Mouse (Mus musculus) lung, embryonic 15.5 days (tissue): ENCODE measurements at regions not wholly inside any gene's neighbourhood (a gene's known extent, or its start where the extent isn't known, plus 50 kb on each side); places are given as distances from the start of the nearest gene placed in this dataset.

ENCODE experiments used
- ATAC-seq: fragments of 200-750 bp; cut with Nextera tagmentation; 2 replicates; pipeline ENCODE4 v1.8.0; 2017; ENCODE audit warnings: moderate number of reproducible peaks, borderline replicate concordance; ENCODE audit not compliant: low FRiP score, low TSS enrichment; ENCODE audit errors: extremely low read depth
- H3K27ac ChIP-seq: fragments of 300-500 bp; sonication (generic); 2 replicates; pipeline ENCODE4 v1.5.1; 2015; ENCODE audit warnings: moderate library complexity, mild to moderate bottlenecking, inconsistent platforms
- H3K27me3 ChIP-seq: fragments of 300-500 bp; sonication (generic); 2 replicates; pipeline ENCODE4 v1.6.1; 2015; ENCODE audit warnings: inconsistent platforms
- H3K36me3 ChIP-seq: fragments of 300-500 bp; sonication (generic); 2 replicates; pipeline ENCODE4 v1.6.1; 2015; ENCODE audit warnings: inconsistent platforms
- H3K4me1 ChIP-seq: fragments of 300-500 bp; sonication (generic); 2 replicates; pipeline ENCODE4 v1.6.1; 2015; ENCODE audit warnings: inconsistent platforms
- H3K4me2 ChIP-seq: fragments of 300-500 bp; sonication (generic); 2 replicates; pipeline ENCODE4 v1.6.1; 2015; ENCODE audit warnings: inconsistent platforms, mild to moderate bottlenecking, moderate library complexity
- H3K4me3 ChIP-seq: fragments of 300-500 bp; sonication (generic); 2 replicates; pipeline ENCODE4 v1.5.1; 2015; ENCODE audit warnings: mild to moderate bottlenecking, inconsistent platforms
- H3K9ac ChIP-seq: fragments of 300-500 bp; sonication (generic); 2 replicates; pipeline ENCODE4 v1.6.1; 2015; ENCODE audit warnings: inconsistent platforms
- H3K9me3 ChIP-seq: fragments of 300-500 bp; sonication (generic); 2 replicates; pipeline ENCODE4 v1.6.1; 2016; ENCODE audit warnings: inconsistent platforms
- WGBS: fragments of 180-500 bp; shearing (Covaris S2); methylation state at CpG from one replicate; pipeline ENCODE4 v1.1.7; 2015; 5-methylcytosine and 5-hydroxymethylcytosine counted together

GRCm38 (mm10) chr5:113408588-113408987 lies 51.5 kb downstream of the Aym1 start:
- no peak for ATAC-seq
- WGBS, result 80% methylated on average over 3 of the region's 3 CpGs
- Histone ChIP-seq H3K9me3 (no peaks in the 10 kb centered on the region), H3K36me3 (no peaks in the 10 kb centered on the region), H3K4me3 (no peak overlapping the region), H3K27me3 (no peaks in the 10 kb centered on the region), H3K4me2 (no peak overlapping the region), H3K9ac (no peak overlapping the region), H3K4me1 (no peaks in the 10 kb centered on the region), H3K27ac (no peak overlapping the region)

GRCm38 (mm10) chr5:113410963-113411362 lies 53.9 kb downstream of the Aym1 start:
- Histone ChIP-seq H3K9me3 (no peaks in the 10 kb centered on the region), H3K4me3 (no peak overlapping the region), H3K36me3 (no peaks in the 10 kb centered on the region), H3K27ac (no peak overlapping the region), H3K9ac (no peak overlapping the region), H3K27me3 (no peaks in the 10 kb centered on the region), H3K4me2 (no peak overlapping the region), H3K4me1 (no peaks in the 10 kb centered on the region)
- ATAC-seq, result no peak
- 70% methylated on average over 13 of the region's 13 CpGs for WGBS

GRCm38 (mm10) chr5:113414639-113415038 lies 57.5 kb downstream of the Aym1 start:
- WGBS, result 84% methylated on average over 2 of the region's 2 CpGs
- no peak overlapping the region for H3K27ac ChIP-seq
- no peaks in the 10 kb centered on the region for H3K9me3 ChIP-seq
- H3K4me2 ChIP-seq, result no peak overlapping the region
- no peak overlapping the region for H3K4me3 ChIP-seq
- H3K9ac ChIP-seq, result no peak overlapping the region
- ATAC-seq, result no peak
- H3K4me1 ChIP-seq, result no peaks in the 10 kb centered on the region
- no peaks in the 10 kb centered on the region for H3K27me3 ChIP-seq
- H3K36me3 ChIP-seq, result no peaks in the 10 kb centered on the region

- ATAC-seq, result 0 out of 2 replicates have a peak, but pooled peaks have one; percentile 21
- Histone ChIP-seq H3K4me1 (peaks cover 11% of the 10 kb centered on the region; the same call in 1 of the 2 replicates), H3K4me3 (no peak overlapping the region), H3K9ac (no peak overlapping the region), H3K4me2 (no peak overlapping the region), H3K27me3 (no peaks in the 10 kb centered on the region), H3K27ac (no peak overlapping the region), H3K9me3 (no peaks in the 10 kb centered on the region), H3K36me3 (no peaks in the 10 kb centered on the region)
- WGBS, result 46% methylated on average over 22 of the region's 22 CpGs
These were observed 61.4 kb downstream of the Aym1 start for GRCm38 (mm10) chr5:113418335-113419013.

- Histone ChIP-seq H3K9me3 (no peaks in the 10 kb centered on the region), H3K4me2 (no peak overlapping the region), H3K27me3 (no peaks in the 10 kb centered on the region), H3K4me1 (peaks cover 11% of the 10 kb centered on the region; the same call in 1 of the 2 replicates), H3K4me3 (no peak overlapping the region), H3K9ac (no peak overlapping the region), H3K27ac (no peak overlapping the region), H3K36me3 (no peaks in the 10 kb centered on the region)
- no peak for ATAC-seq
- 13% methylated on average over 5 of the region's 5 CpGs for WGBS
These were observed 63.5 kb downstream of the Aym1 start for GRCm38 (mm10) chr5:113420619-113421018.

GRCm38 (mm10) chr5:113421993-113422725 lies 65.1 kb downstream of the Aym1 start:
- Histone ChIP-seq H3K9me3 (no peaks in the 10 kb centered on the region), H3K4me3 (no peak overlapping the region), H3K27ac (no peak overlapping the region), H3K4me1 (peaks cover 11% of the 10 kb centered on the region; the same call in 1 of the 2 replicates), H3K36me3 (no peaks in the 10 kb centered on the region), H3K9ac (no peak overlapping the region), H3K27me3 (no peaks in the 10 kb centered on the region), H3K4me2 (no peak overlapping the region)
- WGBS, result 79% methylated on average over 13 of the region's 13 CpGs
- no peak for ATAC-seq

GRCm38 (mm10) chr5:113422726-113423110 lies 65.6 kb downstream of the Aym1 start:
- Histone ChIP-seq H3K9ac (no peak overlapping the region), H3K36me3 (no peaks in the 10 kb centered on the region), H3K9me3 (no peaks in the 10 kb centered on the region), H3K4me1 (peaks cover 11% of the 10 kb centered on the region; the same call in 1 of the 2 replicates), H3K27ac (no peak overlapping the region), H3K4me2 (no peak overlapping the region), H3K4me3 (no peak overlapping the region), H3K27me3 (no peaks in the 10 kb centered on the region)
- 74% methylated on average over 3 of the region's 3 CpGs for WGBS
- ATAC-seq, result no peak

- no peak overlapping the region for H3K9ac ChIP-seq
- no peak for ATAC-seq
- no peak overlapping the region for H3K27ac ChIP-seq
- H3K4me3 ChIP-seq, result no peak overlapping the region
- H3K9me3 ChIP-seq, result no peaks in the 10 kb centered on the region
- no peaks in the 10 kb centered on the region for H3K27me3 ChIP-seq
- 66% methylated on average over 7 of the region's 7 CpGs for WGBS
- H3K4me1 ChIP-seq, result no peaks in the 10 kb centered on the region
- no peak overlapping the region for H3K4me2 ChIP-seq
- no peaks in the 10 kb centered on the region for H3K36me3 ChIP-seq
These were observed 62.4 kb upstream of the Wscd2 start for GRCm38 (mm10) chr5:113427779-113428178.

- Histone ChIP-seq H3K9ac (no peak overlapping the region), H3K4me2 (no peak overlapping the region), H3K4me3 (no peak overlapping the region), H3K36me3 (no peaks in the 10 kb centered on the region), H3K27me3 (no peaks in the 10 kb centered on the region), H3K27ac (no peak overlapping the region), H3K9me3 (no peaks in the 10 kb centered on the region), H3K4me1 (no peaks in the 10 kb centered on the region)
- WGBS, result 60% methylated on average over 5 of the region's 5 CpGs
- ATAC-seq, result no peak
These were observed 58.8 kb upstream of the Wscd2 start for GRCm38 (mm10) chr5:113431334-113431733.

GRCm38 (mm10) chr5:113436987-113437386 lies 53.1 kb upstream of the Wscd2 start:
- Histone ChIP-seq H3K36me3 (no peaks in the 10 kb centered on the region), H3K27ac (no peak overlapping the region), H3K4me2 (no peak overlapping the region), H3K27me3 (no peaks in the 10 kb centered on the region), H3K9me3 (no peaks in the 10 kb centered on the region), H3K4me3 (no peak overlapping the region), H3K9ac (no peak overlapping the region), H3K4me1 (no peaks in the 10 kb centered on the region)
- ATAC-seq, result no peak
- WGBS, result 45% methylated on average over 3 of the region's 3 CpGs
